Mouse (Mus musculus): ENCODE measurements around the gene Stxbp1. TPM values are rescaled to one million over a fixed set of nuclear protein-coding genes. Genes with fewer than 3 reads are reported as not detected.

Gene Stxbp1
- total RNA-seq, 4 experiments from 2014 or later, result 2.0 to 2.6 (median 2.1) TPM

- no peak for DNase-seq (ENCODE audit: low spot score in 2 of 2)
Measured at GRCm38 (mm10) chr2:32841099-32841498, 5.9 kb downstream of the Stxbp1 start.

GRCm38 (mm10) chr2:32839261-32839660 is 7.8 kb downstream of the Stxbp1 start:
- no peak for DNase-seq (ENCODE audit: low spot score in 2 of 2)

- no peak for DNase-seq (ENCODE audit: low spot score in 2 of 2)
Measured at GRCm38 (mm10) chr2:32838147-32838884, 8.7 kb downstream of the Stxbp1 start.

DNA sequence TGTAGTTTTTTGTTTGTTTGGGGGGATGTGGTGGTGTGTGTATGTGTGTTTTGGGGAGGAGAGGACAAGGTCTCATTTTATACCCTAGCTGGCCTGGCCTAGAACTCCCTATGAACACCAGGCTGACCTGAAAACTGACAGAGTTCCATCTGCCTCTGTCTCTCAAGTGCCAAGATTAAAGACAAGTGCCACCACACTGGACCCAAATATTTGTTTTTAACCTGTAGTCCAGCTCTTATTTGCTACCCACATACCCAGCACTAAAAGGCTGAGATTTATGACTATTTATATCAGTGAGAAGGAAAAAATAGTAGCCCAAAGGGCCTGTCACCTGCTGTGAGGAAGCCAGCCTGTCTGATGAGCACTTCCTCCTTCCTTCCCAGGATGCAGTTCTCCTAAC is 11.5 kb downstream of the Stxbp1 start:
- DNase-seq (ENCODE audit: low spot score in 2 of 2), result no peak

GRCm38 (mm10) chr2:32834496-32834895 is 12.5 kb downstream of the Stxbp1 start:
- DNase-seq (ENCODE audit: low spot score in 2 of 2), result peak; percentile 24 to 25

DNA sequence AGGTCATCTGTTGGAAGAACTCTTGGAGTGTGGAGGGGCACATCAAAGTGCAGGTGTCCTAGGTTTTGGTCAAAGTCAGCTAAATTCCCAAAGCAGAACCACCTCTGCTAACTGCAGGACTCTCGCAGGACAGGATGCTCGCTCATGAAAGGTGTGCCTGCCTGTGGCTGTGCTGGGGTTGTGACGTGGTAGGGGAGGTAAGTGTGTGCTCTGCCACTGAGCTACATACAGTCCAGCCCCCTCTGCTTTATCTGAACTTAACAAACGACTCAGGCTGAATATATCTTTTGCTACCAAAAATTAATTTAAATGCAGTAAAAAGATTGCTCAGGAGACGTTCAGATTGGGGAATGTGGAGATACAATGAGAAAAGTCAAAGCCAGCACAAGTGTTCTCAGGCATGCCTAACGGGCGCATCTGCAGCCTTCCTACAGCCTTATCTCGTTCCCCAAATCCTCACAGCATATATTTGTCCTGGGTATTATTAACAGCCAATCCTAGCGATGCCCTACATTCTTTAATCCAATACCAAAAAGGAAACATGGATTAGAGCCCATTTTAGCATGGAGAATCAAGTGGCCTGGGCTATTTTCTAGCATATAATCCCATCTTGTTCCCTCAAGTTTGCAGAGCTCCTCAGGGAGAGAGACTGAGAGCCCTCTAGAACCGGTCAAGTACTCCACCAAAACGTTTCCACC is 17.9 kb downstream of the Stxbp1 start:
- no peak for DNase-seq (ENCODE audit: low spot score in 2 of 2)

DNA sequence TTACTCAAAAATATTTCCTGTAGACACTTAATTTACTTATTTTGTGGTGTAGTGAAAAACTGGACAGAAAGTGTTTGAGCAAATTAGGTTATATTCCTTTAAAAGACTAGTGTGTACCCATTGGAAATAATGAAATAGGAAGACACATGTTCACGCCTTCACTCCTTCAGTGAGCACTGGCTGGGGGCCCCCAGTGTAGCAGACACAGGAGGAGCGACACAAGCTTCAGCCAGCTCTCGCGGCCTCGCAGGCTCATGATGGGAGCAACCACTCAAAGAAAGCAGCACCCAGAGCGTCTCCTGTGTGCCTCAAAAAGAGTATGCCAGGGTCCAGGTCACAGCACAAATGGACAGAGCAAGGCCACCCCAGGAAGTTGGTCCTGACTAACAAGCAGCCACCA is 21.2 kb downstream of the Stxbp1 start:
- no peak for DNase-seq (ENCODE audit: low spot score in 2 of 2)

- DNase-seq (ENCODE audit: low spot score in 2 of 2), result no peak
Measured at GRCm38 (mm10) chr2:32824778-32825177, 22.3 kb downstream of the Stxbp1 start.

DNA sequence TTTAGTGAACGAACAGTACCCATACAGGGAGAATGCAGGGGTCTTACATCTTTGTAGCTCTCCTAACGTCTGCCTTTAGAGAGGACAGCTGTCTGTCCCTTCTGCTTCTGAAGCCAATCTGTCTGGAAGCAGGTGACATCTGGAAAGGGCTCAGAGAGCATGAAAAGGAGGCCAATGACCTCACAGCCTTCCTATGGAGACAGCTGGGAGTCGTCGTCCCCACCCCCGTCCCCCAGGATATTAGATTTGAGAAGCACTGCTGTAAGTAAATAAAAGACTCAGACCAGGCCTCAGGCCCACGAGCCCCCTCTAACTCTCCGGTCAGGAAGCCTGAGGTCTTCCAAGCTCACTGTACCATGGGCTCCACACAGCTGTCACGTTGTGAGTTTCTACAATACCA is 22.9 kb downstream of the Stxbp1 start:
- no peak for DNase-seq (ENCODE audit: low spot score in 2 of 2)

GRCm38 (mm10) chr2:32823579-32824154 is 23.4 kb downstream of the Stxbp1 start:
- no peak for DNase-seq (ENCODE audit: low spot score in 2 of 2)

DNA sequence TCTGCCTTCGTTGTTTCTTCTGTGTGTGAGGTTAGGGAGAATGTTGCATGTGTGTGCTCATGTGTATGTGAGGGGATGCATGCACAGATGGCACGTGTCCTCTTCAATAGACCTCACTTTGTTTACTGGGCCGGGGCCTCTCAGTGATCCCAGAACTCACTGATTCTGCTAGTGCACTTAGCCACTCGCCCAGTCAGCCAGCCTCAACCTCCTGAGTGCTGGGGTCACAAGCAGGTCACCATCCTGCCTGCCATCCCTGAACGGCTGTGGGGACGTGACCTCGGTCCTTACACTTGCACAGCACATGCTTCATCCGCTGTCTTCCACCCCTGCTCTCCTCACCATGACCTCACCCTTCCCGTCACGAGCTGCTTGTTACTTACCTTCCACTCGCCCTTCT is 23.9 kb downstream of the Stxbp1 start:
- DNase-seq (ENCODE audit: low spot score in 2 of 2), result no peak

- no peak for DNase-seq (ENCODE audit: low spot score in 2 of 2)
Measured at GRCm38 (mm10) chr2:32822643-32823042, 24.4 kb downstream of the Stxbp1 start.

DNA sequence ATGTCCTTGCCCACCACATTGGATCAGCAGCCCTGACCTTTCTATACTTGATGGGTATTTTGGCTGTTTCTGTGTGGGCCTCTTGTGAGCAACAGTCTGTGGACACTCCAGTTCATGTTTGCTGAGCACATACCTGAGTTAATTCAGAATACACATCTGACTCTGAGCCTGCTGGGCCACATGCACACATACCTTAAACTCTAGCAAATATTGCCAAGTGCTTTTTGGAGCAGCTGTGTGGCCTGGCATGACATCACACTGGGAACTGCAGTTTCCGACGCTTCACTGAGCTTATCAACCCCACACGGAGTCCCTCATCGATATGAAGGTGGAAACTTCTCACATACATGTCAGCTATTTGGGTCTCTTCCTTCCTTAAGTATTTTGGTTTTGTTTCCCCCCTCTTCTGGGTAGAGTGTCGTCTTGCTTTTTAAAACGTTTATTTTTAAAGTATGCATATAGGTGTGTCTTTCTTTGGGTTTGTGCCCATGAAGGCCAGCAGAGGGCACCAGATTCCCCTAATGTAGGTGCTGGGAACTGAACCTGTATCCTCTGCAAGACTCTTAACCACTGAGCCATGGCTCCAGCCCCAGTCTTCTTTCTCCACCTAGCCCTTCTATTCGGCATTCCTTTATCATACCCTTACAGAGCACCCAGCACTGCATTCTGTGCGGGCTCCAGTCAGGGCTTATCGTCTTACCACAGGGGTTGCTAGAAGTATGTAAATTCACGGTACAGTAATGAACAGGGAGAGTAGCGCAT is 25.8 kb downstream of the Stxbp1 start:
- no peak for DNase-seq (ENCODE audit: low spot score in 2 of 2)

DNA sequence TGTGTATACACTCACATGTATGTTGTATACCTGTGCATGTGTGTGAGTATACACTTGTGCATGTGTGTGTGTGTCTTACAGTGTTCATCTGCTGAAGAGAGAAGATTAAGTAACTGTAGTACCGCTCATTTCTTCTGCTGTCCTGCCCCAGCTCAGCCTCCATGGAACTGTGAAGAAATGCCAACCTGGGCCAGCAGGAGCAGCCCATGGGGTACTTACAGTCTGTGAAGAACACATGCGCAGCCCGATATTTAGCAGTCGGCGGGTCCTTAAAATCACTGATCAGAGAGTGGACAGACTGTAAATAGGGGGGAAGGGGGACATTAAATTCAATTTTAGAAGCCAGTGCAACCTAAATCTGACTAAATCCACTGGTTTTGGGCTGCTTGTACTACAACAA is 28.8 kb downstream of the Stxbp1 start:
- no peak for DNase-seq (ENCODE audit: low spot score in 2 of 2)

DNA sequence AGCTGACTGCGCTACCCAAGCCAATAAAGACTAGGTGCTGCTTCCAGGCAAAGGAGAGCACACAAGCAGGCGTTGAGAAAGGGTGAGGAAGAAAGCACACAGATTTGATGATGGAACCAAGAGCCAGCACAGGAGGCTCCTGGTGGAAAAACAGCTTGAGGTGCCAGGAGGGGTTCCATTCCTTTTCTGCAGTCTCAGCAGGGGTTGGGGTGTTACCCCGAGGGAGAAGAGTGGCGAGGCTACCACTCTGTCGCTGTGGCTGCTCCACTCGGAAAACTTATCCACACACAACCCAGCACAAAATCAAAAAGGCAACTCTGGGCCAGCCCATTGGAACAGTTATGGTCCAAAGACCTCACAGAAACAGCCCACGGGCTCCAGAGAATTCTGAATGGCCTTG is 29.5 kb downstream of the Stxbp1 start:
- no peak for DNase-seq (ENCODE audit: low spot score in 2 of 2)

DNA sequence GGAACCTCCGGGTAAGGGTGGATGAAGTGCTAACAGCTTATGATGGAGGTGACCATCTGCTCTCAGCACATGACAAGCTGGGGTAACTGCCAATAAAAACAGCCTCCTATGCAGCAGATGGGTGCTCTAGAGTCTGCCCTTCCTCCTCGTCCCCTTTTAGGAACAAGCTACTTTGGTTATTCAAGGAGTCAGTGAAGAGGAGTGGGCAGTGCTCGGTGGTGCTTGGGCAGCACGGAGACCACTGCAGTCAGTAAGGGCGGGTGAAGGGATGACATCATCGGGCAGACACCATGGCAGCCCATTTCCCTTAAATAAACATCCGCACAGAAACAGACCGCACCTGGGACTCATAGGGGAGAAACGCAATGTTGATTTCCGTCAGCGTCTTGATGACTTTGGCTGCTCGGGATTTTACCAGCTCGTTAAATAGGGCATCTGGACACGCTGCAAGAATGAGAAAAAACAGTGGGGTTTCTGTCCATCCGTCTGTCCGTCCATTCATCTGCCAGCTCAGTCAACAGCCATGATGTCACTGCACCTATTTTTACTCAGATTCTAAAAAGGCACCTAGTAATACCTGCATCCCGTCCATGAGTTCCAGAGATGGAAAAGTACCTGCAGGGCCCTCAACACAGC is 30.0 kb downstream of the Stxbp1 start:
- no peak for DNase-seq (ENCODE audit: low spot score in 2 of 2)

DNA sequence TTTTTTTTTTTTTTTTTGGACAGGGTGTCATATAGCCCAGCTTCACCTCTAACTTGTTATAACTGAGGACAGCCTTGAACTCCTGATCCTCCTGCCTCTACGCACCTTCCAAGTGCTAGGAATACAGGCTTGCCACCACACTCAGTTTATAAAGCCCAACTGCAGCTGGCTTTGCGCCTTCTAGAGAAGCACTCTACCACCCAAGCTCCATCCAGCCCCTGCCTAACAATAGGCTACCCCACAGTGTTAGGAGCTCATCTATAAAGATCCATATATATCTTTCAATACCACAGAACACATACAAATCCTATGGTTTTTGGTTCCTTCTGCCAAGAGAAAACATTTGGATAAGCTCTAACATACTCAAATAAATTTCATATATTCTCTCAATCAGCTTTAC is 30.5 kb downstream of the Stxbp1 start:
- no peak for DNase-seq (ENCODE audit: low spot score in 2 of 2)

DNA sequence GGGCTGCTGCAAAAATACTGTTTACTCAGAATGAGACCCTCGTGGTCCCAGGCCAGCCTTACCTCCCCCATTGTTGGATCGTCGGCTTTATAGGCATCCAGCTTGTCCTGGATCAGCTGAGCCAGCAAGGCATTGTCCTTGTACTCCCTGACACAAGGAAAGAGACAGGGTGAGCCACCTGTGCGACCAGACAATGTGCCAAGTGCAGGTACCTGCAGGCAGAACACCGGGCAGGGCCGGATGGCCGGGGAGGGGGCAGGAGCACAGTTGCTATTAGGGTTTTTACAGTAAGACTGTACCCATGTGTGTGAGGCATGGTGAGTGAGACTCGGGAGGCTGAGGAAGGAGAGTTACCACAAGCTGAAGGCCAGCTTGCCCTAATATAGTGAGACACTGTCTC is 35.1 kb downstream of the Stxbp1 start:
- no peak for DNase-seq (ENCODE audit: low spot score in 2 of 2)

DNA sequence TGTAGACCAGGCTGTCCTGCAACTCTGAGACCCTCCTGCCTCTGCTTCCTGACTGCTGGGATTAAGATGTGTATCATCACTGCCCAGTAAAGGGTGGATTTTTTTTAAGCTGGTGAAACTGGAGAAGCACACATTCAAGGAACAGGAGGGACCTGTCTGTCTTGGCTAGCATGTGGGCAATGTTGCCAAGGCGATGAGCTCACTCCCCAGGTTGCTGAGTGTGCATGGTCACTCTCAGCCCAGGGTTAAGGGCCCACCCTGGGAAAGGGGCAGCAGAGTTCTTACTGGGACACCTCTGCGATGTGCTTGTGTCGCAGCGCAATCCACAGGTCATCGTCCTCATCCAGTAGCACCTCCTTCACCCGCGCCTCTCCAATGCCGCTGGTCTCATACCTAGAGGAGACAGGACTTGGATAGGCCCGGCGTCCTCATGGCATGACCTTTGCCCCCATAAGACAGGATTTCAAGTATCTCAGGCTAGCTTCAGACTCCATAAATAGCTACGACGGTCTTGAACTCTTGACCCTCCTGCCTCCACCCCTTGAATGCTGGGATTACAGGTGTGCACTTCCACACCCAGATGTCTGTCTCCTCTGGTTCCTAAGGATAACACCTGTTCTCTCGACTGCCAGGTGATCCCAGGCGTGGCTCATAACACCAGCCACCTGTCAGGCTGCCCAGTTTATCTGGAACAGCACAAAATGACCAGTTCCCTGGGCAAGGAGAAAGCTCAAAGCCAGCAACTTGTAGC is 38.1 kb downstream of the Stxbp1 start:
- no peak for DNase-seq (ENCODE audit: low spot score in 2 of 2)

DNA sequence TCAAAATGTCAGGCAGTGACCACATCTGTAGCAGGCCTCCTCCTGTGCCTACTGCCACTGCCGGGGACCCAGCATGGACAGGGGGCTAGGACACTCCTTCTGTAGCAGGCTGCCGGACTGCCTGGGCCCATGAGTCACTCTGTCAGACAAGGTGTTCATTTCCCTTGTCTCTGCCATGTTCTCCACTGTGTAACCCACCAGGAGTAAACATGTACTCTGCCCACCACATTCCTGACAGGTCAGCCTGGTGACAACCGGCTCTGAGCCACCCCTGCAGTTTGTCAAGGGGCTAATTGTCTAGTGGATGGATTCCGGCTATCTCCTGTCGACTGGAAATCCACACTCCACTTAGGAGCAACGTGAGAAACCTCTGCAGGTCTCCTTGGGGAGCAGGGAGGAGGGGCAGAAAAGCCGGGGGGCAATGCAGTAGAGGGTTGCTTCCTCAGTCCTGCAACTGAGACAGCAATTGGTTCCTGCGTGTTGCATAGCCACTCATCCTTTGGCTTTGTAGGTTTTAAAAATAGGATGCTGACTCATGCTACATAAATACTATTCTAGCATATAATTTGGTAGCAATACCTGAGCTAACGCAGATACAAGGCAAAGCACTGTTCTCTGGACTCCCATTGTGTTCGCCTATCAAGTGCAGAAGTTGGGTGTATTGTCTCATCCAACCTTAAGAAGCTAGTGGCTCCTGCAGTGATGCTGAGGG is 48.6 kb downstream of the Stxbp1 start:
- no peak for DNase-seq (ENCODE audit: low spot score in 2 of 2)

All from gastrocnemius, adult 8-10 months (tissue).